Mouse (Mus musculus) CH12.LX (cell line): Measurements from ENCODE around the gene Nup205.

Experiments
- CHD2 ChIP-seq: IDR thresholded peaks from 2 replicates; pipeline ENCODE4 v1.6.1; 2011; ENCODE audit warnings: low read length, improper control_type of control experiment
- CTCF ChIP-seq, 2 experiments: IDR thresholded peaks in 1 of 2; conservative IDR thresholded peaks in 1 of 2; 2 replicates each; pipeline ENCODE4 v1.5.1; 2011 to 2012; ENCODE audit warnings: low read depth in 2 of 2, low read length in 2 of 2, improper control_type of control experiment in 1 of 2, inconsistent platforms in 1 of 2, mild to moderate bottlenecking in 1 of 2, moderate library complexity in 1 of 2
- EP300 ChIP-seq: IDR thresholded peaks from 2 replicates; pipeline ENCODE4 v1.6.1; 2011; ENCODE audit warnings: low read length, improper control_type of control experiment
- JUND ChIP-seq: conservative IDR thresholded peaks from 2 replicates; pipeline ENCODE4 v1.6.1; 2011; ENCODE audit warnings: low read depth, low read length, improper control_type of control experiment
- KAT2A ChIP-seq: IDR thresholded peaks from 2 replicates; pipeline ENCODE4 v1.6.1; 2012; ENCODE audit warnings: low read length, improper control_type of control experiment, inconsistent platforms; ENCODE audit not compliant: insufficient replicate concordance
- MEF2A ChIP-seq: IDR thresholded peaks from 2 replicates; pipeline ENCODE4 v1.6.1; 2014; ENCODE audit warnings: low read depth, mild to moderate bottlenecking, inconsistent platforms, low read length, improper control_type of control experiment, borderline replicate concordance
- MYC ChIP-seq: IDR thresholded peaks from 2 replicates; pipeline ENCODE4 v1.6.1; 2011; ENCODE audit warnings: low read depth, mild to moderate bottlenecking, improper control_type of control experiment, low read length
- NELFE ChIP-seq: IDR thresholded peaks from 2 replicates; pipeline ENCODE4 v1.6.1; 2011; ENCODE audit warnings: low read depth, low read length, improper control_type of control experiment
- PAX5 ChIP-seq: IDR thresholded peaks from 2 replicates; pipeline ENCODE4 v1.6.1; 2012; ENCODE audit warnings: low read length, inconsistent platforms, mixed read lengths
- POLR2A ChIP-seq: IDR thresholded peaks from 2 replicates; pipeline ENCODE4 v1.6.1; 2011; ENCODE audit warnings: low read depth, mild to moderate bottlenecking, improper control_type of control experiment, low read length
- POLR2AphosphoS2 ChIP-seq: IDR thresholded peaks from 2 replicates; pipeline ENCODE4 v1.6.1; 2011; ENCODE audit warnings: low read depth, low read length, improper control_type of control experiment
- RAD21 ChIP-seq: IDR thresholded peaks from 2 replicates; pipeline ENCODE4 v1.6.1; 2011; ENCODE audit warnings: low read depth, mild to moderate bottlenecking, low read length, improper control_type of control experiment, moderate library complexity
- SMC3 ChIP-seq: IDR thresholded peaks from 2 replicates; pipeline ENCODE4 v1.6.1; 2011; ENCODE audit warnings: low read depth, low read length, improper control_type of control experiment
- ZC3H11A ChIP-seq: IDR thresholded peaks from 2 replicates; pipeline ENCODE4 v1.6.1; 2012; ENCODE audit warnings: low read depth, mild to moderate bottlenecking, inconsistent platforms, low read length, improper control_type of control experiment

- TF ChIP-seq CHD2 (no peak), EP300 (no peak), POLR2AphosphoS2 (no peak), SMC3 (no peak), CTCF (conservative IDR thresholded peaks at IDR 0.05 in 1 of 2, IDR thresholded peaks at IDR 0.05 in 1 of 2; ENCODE audit: low read depth in 2 of 2, low read length in 2 of 2) (no peak), POLR2A (no peak), JUND (no peak), NELFE (no peak), PAX5 (no peak), MYC (no peak), MEF2A (no peak), ZC3H11A (no peak), RAD21 (no peak), KAT2A (no peak)
Observed at GRCm38 (mm10) chr6:35297001-35297400, 119.8 kb downstream of the Nup205 start.
